ENCODE assay signal across 8 mouse cellular contexts in the genomic region with DNA sequence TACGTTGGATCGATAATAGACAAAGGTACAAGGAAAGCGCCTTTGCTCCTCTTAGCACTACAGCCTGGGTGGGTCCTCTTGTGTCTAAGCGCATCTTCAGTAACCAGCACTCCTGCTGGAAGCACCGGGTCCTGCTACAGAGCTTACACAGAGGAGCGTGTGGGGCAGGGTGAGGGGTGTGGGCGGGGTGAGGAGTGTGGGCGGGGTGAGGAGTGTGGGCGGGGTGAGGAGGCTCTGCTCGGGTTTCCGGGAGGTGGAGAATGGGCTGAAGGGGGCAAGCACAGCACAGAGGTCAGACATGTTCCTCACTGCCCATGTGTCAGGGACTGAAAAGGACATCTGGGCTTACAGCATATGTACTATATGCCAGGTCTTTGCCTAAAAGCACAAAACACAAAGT. TPM values are rescaled to one million over a fixed set of nuclear protein-coding genes. Genes with fewer than 3 reads are reported as not detected.
DNase-seq lines count a peak whose midpoint lies in the region; ATAC-seq and TF ChIP-seq lines count a peak whose summit lies in the region.

No protein-coding gene starts in this region.

- no peak overlapping the region for H3K27ac ChIP-seq in kidney, embryonic 16.5 days (ENCODE audit: low read length)
- no peak overlapping the region for H3K27ac ChIP-seq in hindbrain, embryonic 14.5 days
- H3K27ac ChIP-seq in neural tube, embryonic 15.5 days (replicated peaks) = no peak overlapping the region

- TF ChIP-seq CTCF in lung, adult 2 months (IDR thresholded peaks at IDR 0.05; ENCODE audit: insufficient read depth, low read length) = 0 out of 2 replicates have a peak, but pooled peaks have one; percentile 9

- peak; percentile 94 for ATAC-seq in kidney, embryonic 16.5 days (ENCODE audit: low FRiP score, low TSS enrichment)
- peak; percentile 46; the same call in 1 of the 2 replicates for ATAC-seq in hindbrain, embryonic 14.5 days (ENCODE audit: low FRiP score)
- ATAC-seq in neural tube, embryonic 15.5 days (ENCODE audit: low FRiP score) = peak; percentile 58; the same call in 1 of the 2 replicates

- no peak overlapping the region for H3K9ac ChIP-seq in kidney, embryonic 16.5 days (replicated peaks; ENCODE audit: low read length)
- H3K9ac ChIP-seq in hindbrain, embryonic 14.5 days = no peak overlapping the region
- no peak overlapping the region for H3K9ac ChIP-seq in neural tube, embryonic 15.5 days (replicated peaks)

- H3K4me1 ChIP-seq in kidney, embryonic 16.5 days (ENCODE audit: insufficient read depth, low read length) = peaks cover 9% of the 10 kb centered on the region; the same call in 1 of the 2 replicates
- H3K4me1 ChIP-seq in hindbrain, embryonic 14.5 days (replicated peaks; ENCODE audit: control insufficient read depth, insufficient read depth, low read length) = no peaks in the 10 kb centered on the region
- H3K4me1 ChIP-seq in lung, adult 2 months (ENCODE audit: control insufficient read depth, insufficient read depth, low read length) = no peaks in the 10 kb centered on the region
- H3K4me1 ChIP-seq in neural tube, embryonic 15.5 days = 0 out of 2 replicates have a peak, but pooled peaks cover 3% of the 10 kb centered on the region

- H3K36me3 ChIP-seq in kidney, embryonic 16.5 days (ENCODE audit: insufficient read depth, low read length) = peaks cover 27% of the 10 kb centered on the region
- peaks cover 59% of the 10 kb centered on the region for H3K36me3 ChIP-seq in hindbrain, embryonic 14.5 days (replicated peaks; ENCODE audit: control insufficient read depth, insufficient read depth)
- peaks cover 33% of the 10 kb centered on the region for H3K36me3 ChIP-seq in neural tube, embryonic 15.5 days

- TF ChIP-seq POLR2A in lung, adult 2 months (IDR thresholded peaks at IDR 0.05; ENCODE audit: borderline replicate concordance, extremely low read depth, low read depth, low read length) = no peak

- DNase-seq in kidney, adult 11 months = no peak
- DNase-seq in embryo, embryonic 10 days (ENCODE audit: low spot score) = peak; percentile 83
- no peak for DNase-seq in hindbrain, embryonic 14.5 days (ENCODE audit: low spot score)
- DNase-seq in lung, adult 2 months = no peak
- DNase-seq in ovary, adult 18-20 months (ENCODE audit: low spot score) = no peak
- no peak for DNase-seq in gastrocnemius, postnatal 25 days

- H3K9me3 ChIP-seq in kidney, embryonic 16.5 days (ENCODE audit: low read length) = no peaks in the 10 kb centered on the region
- H3K9me3 ChIP-seq in hindbrain, embryonic 14.5 days (ENCODE audit: control insufficient read depth, low read length) = no peaks in the 10 kb centered on the region
- no peaks in the 10 kb centered on the region for H3K9me3 ChIP-seq in neural tube, embryonic 15.5 days (replicated peaks)

- 23% methylated on average over 10 of the region's 11 CpGs for WGBS in kidney, embryonic 16.5 days
- WGBS in hindbrain, embryonic 14.5 days = 14% methylated on average over 11 of the region's 11 CpGs
- 34% methylated on average over 11 of the region's 11 CpGs for WGBS in lung, adult 2 months
- WGBS in neural tube, embryonic 15.5 days = 19% methylated on average over 11 of the region's 11 CpGs

- H3K4me2 ChIP-seq in kidney, embryonic 16.5 days (replicated peaks; ENCODE audit: low read depth, low read length) = no peak overlapping the region
- no peak overlapping the region for H3K4me2 ChIP-seq in hindbrain, embryonic 14.5 days (replicated peaks)
- H3K4me2 ChIP-seq in neural tube, embryonic 15.5 days = no peak overlapping the region

- H3K27me3 ChIP-seq in kidney, embryonic 16.5 days (ENCODE audit: insufficient read depth, low read length) = no peaks in the 10 kb centered on the region
- H3K27me3 ChIP-seq in hindbrain, embryonic 14.5 days (ENCODE audit: control insufficient read depth, insufficient read depth, low read length) = no peaks in the 10 kb centered on the region
- H3K27me3 ChIP-seq in neural tube, embryonic 15.5 days (replicated peaks) = no peaks in the 10 kb centered on the region

- no peak overlapping the region for H3K4me3 ChIP-seq in kidney, embryonic 16.5 days (ENCODE audit: low read length)
- no peak overlapping the region for H3K4me3 ChIP-seq in hindbrain, embryonic 14.5 days (replicated peaks; ENCODE audit: low read length)
- no peak overlapping the region for H3K4me3 ChIP-seq in lung, adult 2 months (replicated peaks; ENCODE audit: extremely low read depth, low read depth, low read length)
- no peak overlapping the region for H3K4me3 ChIP-seq in neural tube, embryonic 15.5 days (replicated peaks)

RNA-seq across cellular contexts. Expression of a gene that starts 30.9 kb away (rescaled TPM):
- polyA plus RNA-seq in kidney, embryonic 16.5 days (2015; fragmentation: Nextera tagmentation; extraction: Ambion mirVana) = 87.8 and 94.9 TPM in 2 replicates
- polyA plus RNA-seq in hindbrain, embryonic 14.5 days (2014; fragmentation: Nextera tagmentation; extraction: Ambion mirVana) = 134 and 138 TPM in 2 replicates
- polyA plus RNA-seq in lung, adult 2 months (2012; rRNA removed) = 26.2 and 26.5 TPM in 2 replicates
- polyA plus RNA-seq in neural tube, embryonic 15.5 days (2015; fragmentation: Nextera tagmentation; extraction: Ambion mirVana) = 114 TPM in 2 replicates
- total RNA-seq in gastrocnemius, postnatal 25 days (2021) = 100 to 1,000 TPM; 289 to 299 TPM
